8 mouse cellular contexts compared by ENCODE assay signal in the genomic region with DNA sequence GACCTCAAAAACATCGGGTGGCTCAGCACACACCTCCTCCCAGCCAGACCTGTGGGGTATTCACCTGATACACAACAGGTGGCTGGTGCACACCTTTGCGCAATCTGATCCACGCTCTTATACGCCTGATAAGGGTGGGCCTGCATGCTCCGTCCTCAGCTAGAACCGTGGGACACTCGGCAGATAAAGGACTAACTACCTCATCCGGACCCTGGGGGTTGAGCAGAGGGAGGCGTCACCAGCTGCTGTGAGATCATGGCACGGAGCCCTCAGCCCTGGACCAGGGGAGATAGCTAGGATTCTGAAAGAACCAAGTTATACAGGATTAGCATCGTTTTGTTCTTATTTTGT. TPM values are rescaled to one million over a fixed set of nuclear protein-coding genes. Genes with fewer than 3 reads are reported as not detected.
DNase-seq lines count a peak whose midpoint lies in the region; ATAC-seq and TF ChIP-seq lines count a peak whose summit lies in the region.

A gene (plus strand): TSS at position 73 of the 351 bp plus-strand sequence.

- TF ChIP-seq CTCF in G1E (IDR thresholded peaks at IDR 0.05; ENCODE audit: low read depth, low read length): no peak
- no peak for TF ChIP-seq CTCF in bone marrow, adult 2 months (IDR thresholded peaks at IDR 0.05; ENCODE audit: control insufficient read depth, insufficient read depth, low read length)
- TF ChIP-seq CTCF in heart, postnatal 0 days (IDR thresholded peaks at IDR 0.05; ENCODE audit: low read depth): no peak

- H3K36me3 ChIP-seq in G1E (replicated peaks): peaks cover 24% of the 10 kb centered on the region
- H3K36me3 ChIP-seq in heart, postnatal 0 days (replicated peaks; ENCODE audit: control insufficient read depth, insufficient read depth, low read length): no peaks in the 10 kb centered on the region
- no peaks in the 10 kb centered on the region for H3K36me3 ChIP-seq in lung, embryonic 15.5 days

- 0 out of 2 replicates have a peak, but pooled peaks have one; percentile 9 for ATAC-seq in G1E (ENCODE audit: extremely low read depth, insufficient number of reproducible peaks, low FRiP score, poor library complexity, severe bottlenecking)
- peak; percentile 61 for ATAC-seq in erythroid progenitor cell, adult 5-6 weeks (replicated peaks; ENCODE audit: low FRiP score, poor library complexity, severe bottlenecking)
- peak; percentile 38 for ATAC-seq in heart, postnatal 0 days (ENCODE audit: insufficient read depth, low read depth)
- peak; percentile 13 for ATAC-seq in lung, embryonic 15.5 days (ENCODE audit: borderline replicate concordance, extremely low read depth, low FRiP score, low TSS enrichment)

- H3K9me3 ChIP-seq in G1E (replicated peaks): no peaks in the 10 kb centered on the region
- no peaks in the 10 kb centered on the region for H3K9me3 ChIP-seq in heart, postnatal 0 days (replicated peaks; ENCODE audit: control insufficient read depth, low read length)
- H3K9me3 ChIP-seq in lung, embryonic 15.5 days: no peaks in the 10 kb centered on the region

- peak; percentile 30 for DNase-seq in G1E (ENCODE audit: low spot score)
- DNase-seq in heart, postnatal 0 days (ENCODE audit: low spot score): peak; percentile 77
- DNase-seq in kidney, postnatal 25 days: peak; percentile 68 to 76
- peak; percentile 33 for DNase-seq in ovary, postnatal 10 days (ENCODE audit: low spot score)
- peak; percentile 69 for DNase-seq in thymus, postnatal 4 days

- no peak for TF ChIP-seq EP300 in heart, postnatal 0 days (IDR thresholded peaks at IDR 0.05; ENCODE audit: low read depth)

- H3K9ac ChIP-seq in heart, postnatal 0 days (replicated peaks; ENCODE audit: low read depth, low read length): peak within 1 kb of the TSS; percentile 86
- H3K9ac ChIP-seq in lung, embryonic 15.5 days: peak within 1 kb of the TSS; percentile 66

- peak; percentile 64; the same call in 1 of the 2 replicates for TF ChIP-seq POLR2A in bone marrow, adult 2 months (IDR thresholded peaks at IDR 0.05; ENCODE audit: borderline replicate concordance, control insufficient read depth, low read depth, low read length)

- peak within 1 kb of the TSS; percentile 99 for H3K27ac ChIP-seq in bone marrow, adult 2 months (ENCODE audit: control insufficient read depth, insufficient read depth, low read depth, low read length, poor library complexity)
- peak within 1 kb of the TSS; percentile 96 for H3K27ac ChIP-seq in heart, postnatal 0 days (ENCODE audit: low read depth)
- H3K27ac ChIP-seq in lung, embryonic 15.5 days: peak within 1 kb of the TSS; percentile 84

- under 1% methylated on average over 11 of the region's 11 CpGs for WGBS in bone marrow, adult 2 months
- under 1% methylated on average over 11 of the region's 11 CpGs for WGBS in heart, postnatal 0 days
- WGBS in lung, embryonic 15.5 days: 2% methylated on average over 11 of the region's 11 CpGs

- H3K4me3 ChIP-seq in G1E (ENCODE audit: low read depth, low read length): peak within 1 kb of the TSS; percentile 94
- peak within 1 kb of the TSS; percentile 95 for H3K4me3 ChIP-seq in bone marrow, adult 2 months (replicated peaks; ENCODE audit: control insufficient read depth, low read depth, low read length)
- peak within 1 kb of the TSS; percentile 88 for H3K4me3 ChIP-seq in heart, postnatal 0 days (ENCODE audit: low read depth, low read length)
- H3K4me3 ChIP-seq in lung, embryonic 15.5 days: peak within 1 kb of the TSS; percentile 82

- H3K27me3 ChIP-seq in G1E (ENCODE audit: insufficient read depth, low read length): no peaks in the 10 kb centered on the region
- H3K27me3 ChIP-seq in heart, postnatal 0 days (ENCODE audit: control insufficient read depth, insufficient read depth, low read length): no peaks in the 10 kb centered on the region
- no peaks in the 10 kb centered on the region for H3K27me3 ChIP-seq in lung, embryonic 15.5 days

- H3K4me1 ChIP-seq in G1E (ENCODE audit: insufficient read depth, low read depth, low read length): peaks cover 38% of the 10 kb centered on the region
- H3K4me1 ChIP-seq in bone marrow, adult 2 months (ENCODE audit: control insufficient read depth, insufficient read depth, low read length): no peaks in the 10 kb centered on the region; the same call in 1 of the 2 replicates
- H3K4me1 ChIP-seq in heart, postnatal 0 days (ENCODE audit: control insufficient read depth, insufficient read depth): peaks cover 18% of the 10 kb centered on the region
- peaks cover 23% of the 10 kb centered on the region for H3K4me1 ChIP-seq in lung, embryonic 15.5 days

- H3K4me2 ChIP-seq in heart, postnatal 0 days (ENCODE audit: low read depth, low read length): peak within 1 kb of the TSS; percentile 95
- H3K4me2 ChIP-seq in lung, embryonic 15.5 days: peak within 1 kb of the TSS; percentile 91

RNA-seq across cellular contexts. Expression of the gene that starts here (rescaled TPM):
- total RNA-seq in G1E (2014; fragmentation: Nextera tagmentation) (not detected in 2 replicates), G1E (2017) (0.16 and 0.64 TPM in 2 replicates)
- polyA plus RNA-seq in G1E (2012): not detected in 2 replicates
- polyA plus RNA-seq in bone marrow, adult 2 months (2011; ENCODE audit: insufficient read depth, insufficient read length, low replicate concordance, missing spikeins): 0.85 TPM in 1 of 2 replicates, not detected in the other
- total RNA-seq in erythroid progenitor cell, adult 5-6 weeks (2015; ENCODE audit: low replicate concordance): 1.4 TPM in 1 of 2 replicates, not detected in the other
- 1.3 and 9.0 TPM in 2 replicates for total RNA-seq in erythroid progenitor cell, adult 5-6 weeks (2017; ENCODE audit: low replicate concordance)
- total RNA-seq in heart, postnatal 0 days (2014; rRNA removed; ENCODE audit: low replicate concordance): not detected in 2 replicates
- polyA plus RNA-seq in heart, postnatal 0 days (2015; fragmentation: Nextera tagmentation; extraction: Ambion mirVana): not detected in 2 replicates
- polyA plus RNA-seq in lung, embryonic 15.5 days (2015; fragmentation: Nextera tagmentation; extraction: Ambion mirVana): not detected in 2 replicates

Comparison
In these comparisons a context has a peak if more than half of its experiments do, and no peak if none do; other contexts are left out.
1. Peak in every context shown above with its lines: DNase-seq, ATAC-seq, H3K4me3 ChIP-seq and H3K27ac ChIP-seq.
2. Peak in DNase-seq, ATAC-seq and H3K4me3 ChIP-seq in G1E; RNA of the gene not detected or under 1 TPM.
3. Peak in DNase-seq, ATAC-seq, H3K4me3 ChIP-seq, H3K27ac ChIP-seq, H3K9ac ChIP-seq and H3K4me2 ChIP-seq in heart, postnatal 0 days; RNA of the gene not detected or under 1 TPM.
4. Peak in ATAC-seq, H3K4me3 ChIP-seq, H3K27ac ChIP-seq, H3K9ac ChIP-seq and H3K4me2 ChIP-seq in lung, embryonic 15.5 days; RNA of the gene not detected or under 1 TPM.
5. ATAC-seq: peak in every context shown above with its lines; median percentile 61 in erythroid progenitor cell, adult 5-6 weeks; 38 in heart, postnatal 0 days; 13 in lung, embryonic 15.5 days; 9 in G1E.